Mouse (Mus musculus): Measurements from ENCODE around the gene Olfr293.

Gene Olfr293

GRCm38 (mm10) chr7:86648761-86649160 is at the start of gene Olfr293:
Olfr293 (plus strand) TSS chr7:86649061.
- no peak for DNase-seq (ENCODE audit: low spot score)

- no peak for DNase-seq (ENCODE audit: low spot score)
Measured at GRCm38 (mm10) chr7:86616543-86616942, 32.3 kb upstream of the Olfr293 start, which contains the start of gene Olfr294. Olfr294 (minus strand) TSS chr7:86616643.

GRCm38 (mm10) chr7:86688030-86688429 is 39.2 kb downstream of the Olfr293 start, which contains the start of gene Olfr292:
Olfr292 (plus strand) TSS chr7:86688330.
- no peak for DNase-seq (ENCODE audit: low spot score)
